Mouse (Mus musculus) CD4-positive, CD25-positive, alpha-beta regulatory T cell, adult 2 months (primary cell): Measurements from ENCODE around the gene Ckb.

ENCODE experiments used
- DNase-seq: peaks from one replicate; pipeline ENCODE4 v3.0.0-alpha.2; 2012; ENCODE audit warnings: low read depth, low spot score

Gene Ckb

GRCm38 (mm10) chr12:111692899-111693298, 20.8 kb upstream of the Ckb start:
- peak; percentile 23 for DNase-seq

- peak; percentile 71 for DNase-seq
These were observed 19.3 kb upstream of the Ckb start for GRCm38 (mm10) chr12:111691346-111691872.

- no peak for DNase-seq
These were observed 17.3 kb upstream of the Ckb start for GRCm38 (mm10) chr12:111689426-111689825.

GRCm38 (mm10) chr12:111688069-111688428, 15.9 kb upstream of the Ckb start:
- no peak for DNase-seq

DNA sequence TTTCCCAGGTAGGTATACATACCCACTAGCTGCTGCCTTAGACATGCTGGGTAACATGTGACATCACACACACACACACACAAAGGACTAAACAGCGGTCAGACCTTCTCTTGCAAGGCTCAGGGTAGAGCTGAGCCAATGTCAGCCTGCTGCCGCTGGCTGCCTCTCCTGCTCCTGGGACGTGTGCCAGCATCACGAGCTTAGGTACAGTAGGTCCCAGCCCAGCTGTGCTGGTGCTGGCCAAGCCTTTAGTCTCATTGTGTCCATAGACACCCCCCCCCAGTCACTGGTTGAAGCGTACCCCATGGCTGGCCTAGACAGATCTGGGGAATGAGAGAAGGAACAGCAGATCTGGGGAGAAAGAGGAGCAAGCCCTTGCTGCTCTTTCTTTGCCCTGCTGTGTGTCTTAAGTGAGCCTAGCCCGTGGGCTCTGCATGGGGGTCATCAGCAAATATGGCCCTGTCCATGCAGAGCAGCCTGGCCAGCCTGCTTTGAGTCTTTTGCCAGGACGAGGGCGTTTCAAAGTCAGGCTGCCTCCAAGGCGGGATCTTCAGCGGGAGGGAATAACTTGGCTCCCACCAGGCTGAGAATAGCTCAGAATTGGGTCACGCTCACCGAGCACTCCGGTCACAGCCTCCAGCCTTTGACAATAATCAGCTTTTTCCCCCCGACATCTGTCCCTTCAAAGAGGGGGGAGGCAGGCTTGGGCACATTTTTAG, 15.4 kb upstream of the Ckb start:
- no peak for DNase-seq

DNA sequence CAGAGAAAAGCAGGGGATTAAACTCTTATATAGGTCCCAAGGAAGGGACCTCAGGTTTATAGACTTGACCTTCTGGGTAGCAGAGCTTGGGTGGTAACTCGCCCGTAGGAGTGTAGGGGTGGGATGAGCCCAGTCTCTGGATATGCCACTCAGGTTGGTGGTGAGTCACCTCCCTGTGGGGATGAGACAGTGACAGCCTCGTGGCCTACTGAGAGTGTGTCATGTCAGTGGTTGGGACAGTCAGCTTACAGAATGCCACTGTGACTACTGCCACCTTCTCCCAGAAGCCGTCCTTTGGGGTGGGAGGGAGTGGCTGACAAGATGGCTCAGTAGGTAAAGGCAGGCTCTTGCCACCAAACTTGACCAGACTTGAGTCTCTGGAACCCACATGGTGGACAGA, 14.3 kb upstream of the Ckb start:
- DNase-seq, result no peak

- no peak for DNase-seq
These were observed 10.7 kb upstream of the Ckb start for GRCm38 (mm10) chr12:111682806-111683205.

DNA sequence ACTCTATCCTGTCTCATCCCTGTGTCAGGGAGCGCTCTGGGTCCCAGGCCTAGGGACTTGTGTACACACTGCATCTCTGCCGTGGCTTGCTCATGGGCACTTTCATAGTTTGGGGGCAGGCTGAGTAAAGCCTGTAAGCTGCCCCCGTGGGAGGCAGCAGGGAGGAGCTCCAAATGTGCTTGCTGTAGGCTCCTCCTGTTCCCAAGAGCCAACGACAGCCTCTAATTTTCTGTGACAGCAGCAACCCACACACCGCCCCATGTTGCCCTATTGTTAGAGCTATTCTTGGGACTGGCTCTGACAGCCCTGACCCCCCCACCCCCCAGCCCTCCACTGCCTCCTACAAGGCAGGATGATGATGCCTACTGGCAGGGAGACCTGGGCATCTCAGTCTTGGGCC, 9.9 kb upstream of the Ckb start:
- no peak for DNase-seq

- DNase-seq, result no peak
These were observed 9.2 kb upstream of the Ckb start for GRCm38 (mm10) chr12:111681305-111681704.

DNA sequence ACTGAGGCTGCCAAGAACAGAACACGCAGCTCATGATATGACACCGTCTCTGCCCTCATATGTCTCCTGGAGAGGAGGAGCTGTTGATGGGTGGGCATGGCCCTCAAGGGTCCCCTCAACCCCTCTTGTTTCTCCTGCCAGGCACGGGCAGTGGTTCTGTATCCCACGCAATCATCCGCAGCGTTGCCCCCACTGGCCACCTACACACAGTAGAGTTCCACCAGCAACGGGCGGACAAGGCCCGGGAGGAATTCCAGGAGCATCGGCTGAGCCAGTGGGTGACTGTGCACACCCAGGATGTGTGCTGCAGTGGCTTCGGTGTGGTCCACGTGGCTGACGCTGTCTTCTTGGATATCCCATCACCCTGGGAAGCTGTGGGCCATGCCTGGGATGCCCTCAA, 8.5 kb upstream of the Ckb start:
- DNase-seq, result no peak

- DNase-seq, result no peak
These were observed 6.9 kb upstream of the Ckb start for GRCm38 (mm10) chr12:111678997-111679396.

DNA sequence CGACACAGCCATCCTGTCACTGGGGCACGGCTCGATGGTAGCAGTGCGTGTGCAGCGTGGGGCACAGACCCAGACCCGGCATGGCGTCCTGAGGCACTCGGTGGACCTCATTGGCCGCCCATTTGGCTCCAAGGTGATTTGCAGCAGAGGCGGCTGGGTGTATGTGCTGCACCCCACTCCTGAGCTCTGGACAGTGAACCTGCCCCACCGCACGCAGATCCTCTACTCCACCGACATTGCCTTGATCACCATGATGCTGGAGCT, 6.5 kb upstream of the Ckb start:
- no peak for DNase-seq

- peak; percentile 95 for DNase-seq
These were observed 5.9 kb upstream of the Ckb start, which contains the start of gene Trmt61a for GRCm38 (mm10) chr12:111677882-111678669. TSS of gene Trmt61a (plus strand) at chr12:111678105.

DNA sequence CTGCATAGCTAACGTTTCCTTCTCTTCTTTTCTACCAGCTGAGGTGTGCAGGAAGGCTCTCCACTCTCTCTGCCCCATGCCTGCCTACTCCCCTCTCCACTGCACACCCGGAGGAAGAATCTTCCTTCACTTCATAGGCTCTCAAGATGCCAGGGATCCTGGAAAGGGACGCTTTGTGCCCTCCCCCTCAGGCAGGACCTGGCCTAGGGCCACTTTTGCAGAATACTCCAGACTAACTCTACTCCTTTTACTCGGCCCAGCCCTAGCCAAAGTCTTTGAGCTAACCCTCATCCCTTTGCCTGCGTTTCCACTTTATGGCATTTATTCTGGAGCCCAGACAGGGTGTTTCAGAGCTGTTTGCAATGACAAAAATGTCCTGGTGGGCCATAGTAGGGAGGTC, 5.3 kb upstream of the Ckb start:
- no peak for DNase-seq

DNA sequence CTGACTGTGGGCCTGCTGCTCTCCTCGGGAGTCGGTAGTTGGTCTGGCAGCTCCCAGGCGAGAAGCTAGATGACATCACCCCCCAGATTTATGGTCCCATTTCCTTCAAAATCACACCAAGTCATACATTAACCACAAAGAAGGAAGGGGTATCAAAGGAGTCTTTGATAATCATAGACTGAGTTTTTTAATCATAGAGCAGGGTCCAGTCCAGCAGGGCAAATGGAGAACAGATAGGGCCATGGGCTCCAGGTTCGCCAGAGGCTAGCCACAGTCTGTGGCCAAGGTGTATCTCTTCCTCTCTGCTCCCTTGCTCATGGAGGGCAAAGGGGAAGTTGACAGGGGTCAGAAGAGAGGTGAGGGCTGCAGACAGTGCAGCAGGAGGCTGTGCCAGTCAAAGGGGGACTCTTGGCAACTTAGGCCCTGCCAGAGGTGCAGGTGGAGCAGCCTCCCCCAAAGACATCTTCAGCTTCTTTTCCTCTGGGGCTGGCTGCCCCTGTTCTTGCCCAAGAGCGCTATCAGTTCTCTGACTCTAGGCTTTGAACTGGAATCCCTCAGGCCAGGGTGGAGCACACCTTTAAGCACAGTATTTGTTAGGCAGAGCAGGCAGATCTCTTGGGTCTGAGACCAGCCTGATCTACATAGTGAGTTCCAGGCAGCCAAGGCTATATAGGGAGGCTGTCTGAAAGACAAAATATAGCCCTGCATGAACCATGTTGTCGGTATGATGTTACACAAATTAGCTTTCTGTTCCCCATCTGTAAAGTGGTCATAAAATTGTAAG, 3.9 kb upstream of the Ckb start:
- DNase-seq, result no peak

- no peak for DNase-seq
These were observed 2.8 kb upstream of the Ckb start for GRCm38 (mm10) chr12:111674850-111675486.

GRCm38 (mm10) chr12:111672581-111672980, 443 bp upstream of the Ckb start:
- DNase-seq, result no peak

GRCm38 (mm10) chr12:111671431-111671902, 671 bp downstream of the Ckb start:
- peak; percentile 87 for DNase-seq

GRCm38 (mm10) chr12:111670976-111671375, 1.2 kb downstream of the Ckb start:
- DNase-seq, result no peak

DNA sequence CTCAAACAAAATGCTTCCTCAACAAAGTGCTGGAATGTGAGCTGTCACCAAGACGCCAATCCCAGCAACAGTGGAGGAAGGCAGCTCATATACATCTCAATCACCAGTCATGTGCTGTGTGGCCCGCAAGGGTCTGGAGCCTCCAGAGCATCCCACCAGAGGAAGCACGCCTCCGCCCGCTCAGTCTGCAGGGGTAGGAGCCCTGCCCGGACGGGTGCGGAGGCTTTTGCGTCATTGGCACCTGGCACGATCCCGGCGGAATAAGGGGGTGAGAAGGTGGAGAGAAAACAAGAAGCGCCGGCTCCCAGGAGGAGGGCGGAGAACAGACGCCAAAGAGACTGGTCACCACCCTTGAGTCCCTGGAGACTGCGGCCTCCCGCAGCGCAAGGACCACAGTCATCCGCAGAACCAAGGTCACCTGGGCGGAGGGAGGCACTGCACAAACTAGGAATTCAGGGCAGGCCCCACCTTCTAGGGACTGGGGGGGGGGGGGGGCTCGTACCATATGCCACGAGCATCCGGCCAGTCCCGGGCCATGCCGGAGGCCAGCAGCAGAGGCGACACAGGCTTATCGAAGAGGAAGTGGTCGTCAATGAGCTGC, 1.7 kb downstream of the Ckb start:
- no peak for DNase-seq

- no peak for DNase-seq
These were observed 2.2 kb downstream of the Ckb start for GRCm38 (mm10) chr12:111669961-111670360.
